Mouse (Mus musculus): ENCODE measurements around the gene Ap5s1.

Ap5s1 gene

GRCm38 (mm10) chr2:131206778-131207177 is at the start of gene Ap5s1:
Ap5s1 (plus strand) TSS chr2:131207078.
- no peak for DNase-seq (ENCODE audit: low spot score in 2 of 2)

- peak in 1 of 2 experiments; percentile 43 for DNase-seq (ENCODE audit: low spot score in 2 of 2)
Observed at GRCm38 (mm10) chr2:131159491-131159910, 47.4 kb upstream of the Ap5s1 start.

GRCm38 (mm10) chr2:131159938-131160581 is 46.8 kb upstream of the Ap5s1 start, which contains the start of gene 1700037H04Rik:
1700037H04Rik (minus strand) TSS chr2:131160081.
- DNase-seq (ENCODE audit: low spot score in 2 of 2) = peak; percentile 95 to 97

GRCm38 (mm10) chr2:131160671-131161111 is 46.2 kb upstream of the Ap5s1 start:
- DNase-seq (ENCODE audit: low spot score in 2 of 2) = peak in 1 of 2 experiments; percentile 19

GRCm38 (mm10) chr2:131163924-131164323 is 43.0 kb upstream of the Ap5s1 start:
- no peak for DNase-seq (ENCODE audit: low spot score in 2 of 2)

GRCm38 (mm10) chr2:131166172-131166571 is 40.7 kb upstream of the Ap5s1 start:
- DNase-seq (ENCODE audit: low spot score in 2 of 2) = no peak

GRCm38 (mm10) chr2:131167984-131168383 is 38.9 kb upstream of the Ap5s1 start:
- no peak for DNase-seq (ENCODE audit: low spot score in 2 of 2)

GRCm38 (mm10) chr2:131168914-131169313 is 38.0 kb upstream of the Ap5s1 start:
- no peak for DNase-seq (ENCODE audit: low spot score in 2 of 2)

- no peak for DNase-seq (ENCODE audit: low spot score in 2 of 2)
Observed at GRCm38 (mm10) chr2:131170936-131171335, 35.9 kb upstream of the Ap5s1 start.

GRCm38 (mm10) chr2:131171401-131172104 is 35.3 kb upstream of the Ap5s1 start:
- peak; percentile 50 to 61 for DNase-seq (ENCODE audit: low spot score in 2 of 2)

GRCm38 (mm10) chr2:131172322-131172721 is 34.6 kb upstream of the Ap5s1 start:
- DNase-seq (ENCODE audit: low spot score in 2 of 2) = no peak

- DNase-seq (ENCODE audit: low spot score in 2 of 2) = peak; percentile 41 to 54
Observed at GRCm38 (mm10) chr2:131174700-131175099, 32.2 kb upstream of the Ap5s1 start.

- no peak for DNase-seq (ENCODE audit: low spot score in 2 of 2)
Observed at GRCm38 (mm10) chr2:131175286-131175944, 31.5 kb upstream of the Ap5s1 start.

GRCm38 (mm10) chr2:131175945-131176309 is 31.0 kb upstream of the Ap5s1 start:
- DNase-seq (ENCODE audit: low spot score in 2 of 2) = no peak

GRCm38 (mm10) chr2:131176491-131176890 is 30.4 kb upstream of the Ap5s1 start:
- no peak for DNase-seq (ENCODE audit: low spot score in 2 of 2)

- DNase-seq (ENCODE audit: low spot score in 2 of 2) = no peak
Observed at GRCm38 (mm10) chr2:131177932-131178331, 28.9 kb upstream of the Ap5s1 start.

GRCm38 (mm10) chr2:131178828-131179245 is 28.0 kb upstream of the Ap5s1 start:
- peak in 1 of 2 experiments; percentile 21 for DNase-seq (ENCODE audit: low spot score in 2 of 2)

- peak; percentile 40 to 62 for DNase-seq (ENCODE audit: low spot score in 2 of 2)
Observed at GRCm38 (mm10) chr2:131179246-131179886, 27.5 kb upstream of the Ap5s1 start.

GRCm38 (mm10) chr2:131179990-131180587 is 26.8 kb upstream of the Ap5s1 start, which contains the start of gene Cenpb:
Cenpb (minus strand) TSS chr2:131180067.
- DNase-seq (ENCODE audit: low spot score in 2 of 2) = peak; percentile 61 to 76

- DNase-seq (ENCODE audit: low spot score in 2 of 2) = no peak
Observed at GRCm38 (mm10) chr2:131186343-131186742, 20.5 kb upstream of the Ap5s1 start.
